9 mouse cellular contexts compared by ENCODE assay signal in the genomic region with DNA sequence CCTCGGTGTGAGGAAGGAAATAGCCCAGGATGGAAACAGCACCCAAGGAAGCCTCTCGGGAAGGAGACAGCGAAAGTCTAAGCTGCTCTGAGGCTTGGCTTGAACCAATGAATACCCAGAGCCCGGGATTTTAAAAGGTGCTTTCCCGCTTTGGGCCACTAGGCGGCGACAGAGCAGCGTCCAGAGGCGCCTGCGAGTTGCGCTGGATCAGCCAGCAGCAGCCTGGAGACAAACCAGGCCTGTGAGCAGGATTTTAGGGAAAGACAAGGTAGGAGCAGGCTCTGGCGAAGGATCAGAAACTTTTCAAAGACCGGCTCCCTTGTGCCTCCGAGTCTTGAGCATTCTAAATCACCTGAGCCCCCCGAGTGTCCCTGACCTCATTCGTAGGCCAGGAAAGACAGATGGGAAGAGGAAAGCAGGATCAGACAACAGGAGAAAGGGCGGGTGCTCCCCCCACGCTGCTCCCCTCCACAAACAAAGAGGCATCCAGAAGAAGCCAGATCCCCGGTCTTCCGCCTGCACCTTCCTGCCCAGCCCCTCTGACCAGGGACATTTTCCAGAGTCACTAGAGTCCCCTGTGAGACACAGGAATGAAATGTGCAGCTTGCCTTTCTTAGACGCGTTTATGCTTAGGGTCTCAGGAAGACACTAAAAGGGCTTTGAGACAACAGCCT. TPM values are rescaled to one million over a fixed set of nuclear protein-coding genes. Genes with fewer than 3 reads are reported as not detected.
DNase-seq lines count a peak whose midpoint lies in the region; ATAC-seq and TF ChIP-seq lines count a peak whose summit lies in the region.
"Had no signal": no experiment of that assay in that cellular context is flagged by ENCODE, and none has a peak within 500 bp of the region (broad histone marks: within the 10 kb centered on the region; RNA-seq: fewer than 3 reads in every experiment).

No protein-coding gene starts in this region.

- peak; percentile 99 for TF ChIP-seq CTCF in forebrain, postnatal 0 days (IDR thresholded peaks at IDR 0.05; ENCODE audit: low read depth)
- TF ChIP-seq CTCF in lung, embryonic 14.5 days (IDR thresholded peaks at IDR 0.05; ENCODE audit: low read depth): peak; percentile 98

- H3K27ac ChIP-seq in forebrain, postnatal 0 days (ENCODE audit: low read depth, low read length): no peak overlapping the region
- H3K27ac ChIP-seq in lung, embryonic 14.5 days (ENCODE audit: low read depth): no peak overlapping the region
- H3K27ac ChIP-seq: limb, embryonic 15.5 days had no signal

- H3K36me3 ChIP-seq in forebrain, postnatal 0 days (ENCODE audit: insufficient read depth): no peaks in the 10 kb centered on the region
- H3K36me3 ChIP-seq in lung, embryonic 14.5 days (ENCODE audit: insufficient read depth): no peaks in the 10 kb centered on the region
- H3K36me3 ChIP-seq: limb, embryonic 15.5 days had no signal

- H3K4me2 ChIP-seq in forebrain, postnatal 0 days (ENCODE audit: low read depth): no peak overlapping the region
- H3K4me2 ChIP-seq in lung, embryonic 14.5 days: no peak overlapping the region
- H3K4me2 ChIP-seq: limb, embryonic 15.5 days had no signal

- no peaks in the 10 kb centered on the region for H3K4me1 ChIP-seq in forebrain, postnatal 0 days (ENCODE audit: insufficient read depth)
- no peaks in the 10 kb centered on the region for H3K4me1 ChIP-seq in lung, embryonic 14.5 days (ENCODE audit: insufficient read depth)
- H3K4me1 ChIP-seq: limb, embryonic 15.5 days had no signal

- H3K27me3 ChIP-seq in forebrain, postnatal 0 days (ENCODE audit: insufficient read depth, low read length): peaks cover 5% of the 10 kb centered on the region; the same call in 1 of the 2 replicates
- no peaks in the 10 kb centered on the region for H3K27me3 ChIP-seq in lung, embryonic 14.5 days (ENCODE audit: insufficient read depth, low read length)

- no peak overlapping the region for H3K9ac ChIP-seq in forebrain, postnatal 0 days
- H3K9ac ChIP-seq in lung, embryonic 14.5 days: peak overlapping the region; percentile 24; the same call in 1 of the 2 replicates
- H3K9ac ChIP-seq: limb, embryonic 15.5 days had no signal

- H3K9me3 ChIP-seq in forebrain, postnatal 0 days (ENCODE audit: low read length): no peaks in the 10 kb centered on the region
- no peaks in the 10 kb centered on the region for H3K9me3 ChIP-seq in lung, embryonic 14.5 days (ENCODE audit: low read depth, low read length)
- H3K9me3 ChIP-seq: limb, embryonic 15.5 days had no signal

- peak; percentile 76 for ATAC-seq in forebrain, postnatal 0 days
- ATAC-seq in lung, embryonic 14.5 days (ENCODE audit: insufficient read depth): peak; percentile 71

- DNase-seq in MN1 (ENCODE audit: low spot score): peak; percentile 51
- DNase-seq in cerebellum, adult 18-20 months: peak; percentile 77 to 88
- DNase-seq in forebrain, postnatal 0 days: peak; percentile 93
- DNase-seq in heart, postnatal 36 days: peak; percentile 83 to 89
- DNase-seq in layer of hippocampus, adult 11-12 months (ENCODE audit: low spot score): peak; percentile 89
- DNase-seq in lung, embryonic 14.5 days: peak; percentile 94
- peak; percentile 93 for DNase-seq in retina, embryonic 14.5 days (ENCODE audit: low spot score)
- DNase-seq in urinary bladder, adult 18-20 months (ENCODE audit: low spot score in 2 of 2): peak; percentile 57 to 85

- intact Hi-C loops in heart, postnatal 36 days (cut with DNase I): loop anchor here (1.0 to 10.0 kb wide), 3 partner anchors 259 to 585 kb away; no protein-coding TSS in a partner anchor

- no peak overlapping the region for H3K4me3 ChIP-seq in forebrain, postnatal 0 days (ENCODE audit: low read depth, low read length)
- H3K4me3 ChIP-seq in lung, embryonic 14.5 days (ENCODE audit: low read depth, low read length): no peak overlapping the region
- H3K4me3 ChIP-seq: limb, embryonic 15.5 days had no signal

- 11% methylated on average over 22 of the region's 22 CpGs for WGBS in forebrain, postnatal 0 days
- WGBS in lung, embryonic 14.5 days: 7% methylated on average over 22 of the region's 22 CpGs

RNA-seq across cellular contexts. Expression of a gene that starts 32.9 kb away (rescaled TPM):
- 1.5 TPM in 1 of 2 replicates, not detected in the other for total RNA-seq in forebrain, postnatal 0 days (2014; rRNA removed)
- polyA plus RNA-seq in forebrain, postnatal 0 days (2015; fragmentation: Nextera tagmentation; extraction: Ambion mirVana): 0.11 TPM in 1 of 2 replicates, not detected in the other
- total RNA-seq in heart, postnatal 36 days (2021): not detected
- 0.34 TPM in 1 of 2 replicates, not detected in the other for polyA plus RNA-seq in lung, embryonic 14.5 days (2014; fragmentation: Nextera tagmentation; extraction: Ambion mirVana)

RNA-seq across cellular contexts. Expression of a gene that starts 33.7 kb away (rescaled TPM):
- 3.8 and 4.2 TPM in 2 replicates for total RNA-seq in forebrain, postnatal 0 days (2014; rRNA removed)
- 1.6 and 3.3 TPM in 2 replicates for polyA plus RNA-seq in forebrain, postnatal 0 days (2015; fragmentation: Nextera tagmentation; extraction: Ambion mirVana)
- 1 to 10 TPM; 5.7 to 8.2 TPM for total RNA-seq in heart, postnatal 36 days (2021)
- not detected in 2 replicates for polyA plus RNA-seq in lung, embryonic 14.5 days (2014; fragmentation: Nextera tagmentation; extraction: Ambion mirVana)
